Mouse (Mus musculus) midbrain, embryonic 16.5 days (tissue): ENCODE measurements around the gene Ccdc77. TPM values are rescaled to one million over a fixed set of nuclear protein-coding genes. Genes with fewer than 3 reads are reported as not detected.
A peak's percentile ranks its signal among the peaks of the same experiment; 100 is the strongest.

ENCODE experiments used
- ATAC-seq: fragments of 200-750 bp; cut with Nextera tagmentation; 2 replicates; pipeline ENCODE4 v1.8.0; 2017; ENCODE audit warnings: moderate TSS enrichment
- H3K27ac ChIP-seq: fragments of 300-500 bp; sonication (generic); 2 replicates; pipeline ENCODE4 v1.5.1; 2014; ENCODE audit warnings: mild to moderate bottlenecking, low read length, mixed read lengths
- H3K27me3 ChIP-seq: fragments of 300-500 bp; sonication (generic); 2 replicates; pipeline ENCODE4 v1.6.1; 2014; ENCODE audit warnings: low read depth, low read length, mixed read lengths; ENCODE audit not compliant: control insufficient read depth, insufficient read depth
- H3K36me3 ChIP-seq: fragments of 300-500 bp; sonication (generic); 2 replicates; pipeline ENCODE4 v1.6.1; 2014; ENCODE audit warnings: mild to moderate bottlenecking, low read length, moderate library complexity, mixed read lengths; ENCODE audit not compliant: control insufficient read depth, insufficient read depth
- H3K4me1 ChIP-seq: fragments of 300-500 bp; sonication (generic); 2 replicates; pipeline ENCODE4 v1.6.1; 2014; ENCODE audit warnings: mild to moderate bottlenecking, low read length, mixed read lengths; ENCODE audit not compliant: control insufficient read depth, insufficient read depth
- H3K4me2 ChIP-seq: fragments of 300-500 bp; sonication (generic); 2 replicates; pipeline ENCODE4 v1.6.1; 2014; ENCODE audit warnings: mild to moderate bottlenecking, low read length, mixed read lengths
- H3K4me3 ChIP-seq: fragments of 300-500 bp; sonication (generic); 2 replicates; pipeline ENCODE4 v1.5.1; 2014; ENCODE audit warnings: low read depth, mild to moderate bottlenecking, low read length, moderate library complexity, mixed read lengths
- H3K9ac ChIP-seq: fragments of 300-500 bp; sonication (generic); 2 replicates; pipeline ENCODE4 v1.6.1; 2014; ENCODE audit warnings: low read depth, low read length, mixed read lengths
- H3K9me3 ChIP-seq: fragments of 300-500 bp; sonication (generic); replicated peaks from 2 replicates; pipeline ENCODE4 v1.6.1; 2014; ENCODE audit warnings: mild to moderate bottlenecking, low read length, mixed read lengths; ENCODE audit not compliant: control insufficient read depth, poor library complexity, severe bottlenecking
- WGBS: fragments of 180-500 bp; shearing (Covaris S2); extraction: QIAGEN DNeasy Blood & Tissue Kit; methylation state at CpG from one replicate; pipeline ENCODE4 v1.1.7; 2014; 5-methylcytosine and 5-hydroxymethylcytosine counted together
- polyA plus RNA-seq: library from polyadenylated mRNA; unstranded; fragments of >200 nt; fragmentation: Nextera tagmentation; extraction: Ambion mirVana; gene quantifications from 2 replicates; pipeline ENCODE4 v1.2.1, GENCODE M21; 2015

Gene Ccdc77
- polyA plus RNA-seq, 1 experiment from 2014 or later: 10.5 TPM

GRCm38 (mm10) chr6:120320369-120320768 is 43.8 kb downstream of the Ccdc77 start:
- H3K4me2 ChIP-seq: no peak overlapping the region
- no peaks in the 10 kb centered on the region for H3K9me3 ChIP-seq
- WGBS: 64% methylated on average over 2 of the region's 2 CpGs
- no peak overlapping the region for H3K9ac ChIP-seq
- H3K27ac ChIP-seq: no peak overlapping the region
- H3K4me3 ChIP-seq: no peak overlapping the region
- no peak for ATAC-seq
- no peaks in the 10 kb centered on the region for H3K27me3 ChIP-seq
- no peaks in the 10 kb centered on the region for H3K4me1 ChIP-seq
- H3K36me3 ChIP-seq: no peaks in the 10 kb centered on the region

GRCm38 (mm10) chr6:120319129-120319528 is 45.0 kb downstream of the Ccdc77 start:
- no peak for ATAC-seq
- H3K27me3 ChIP-seq: no peaks in the 10 kb centered on the region
- H3K4me3 ChIP-seq: no peak overlapping the region
- no peak overlapping the region for H3K9ac ChIP-seq
- no peaks in the 10 kb centered on the region for H3K36me3 ChIP-seq
- no peaks in the 10 kb centered on the region for H3K4me1 ChIP-seq
- H3K4me2 ChIP-seq: no peak overlapping the region
- H3K9me3 ChIP-seq: no peaks in the 10 kb centered on the region
- WGBS: 93% methylated on average over 9 of the region's 9 CpGs
- H3K27ac ChIP-seq: no peak overlapping the region

GRCm38 (mm10) chr6:120318303-120318940 is 45.8 kb downstream of the Ccdc77 start:
- ATAC-seq: no peak
- no peaks in the 10 kb centered on the region for H3K4me1 ChIP-seq
- no peaks in the 10 kb centered on the region for H3K9me3 ChIP-seq
- no peak overlapping the region for H3K4me3 ChIP-seq
- no peaks in the 10 kb centered on the region for H3K36me3 ChIP-seq
- H3K27me3 ChIP-seq: no peaks in the 10 kb centered on the region
- H3K27ac ChIP-seq: no peak overlapping the region
- H3K9ac ChIP-seq: no peak overlapping the region
- H3K4me2 ChIP-seq: no peak overlapping the region
- WGBS: 78% methylated on average over 11 of the region's 11 CpGs

GRCm38 (mm10) chr6:120312443-120312842 is 51.7 kb downstream of the Ccdc77 start:
- no peak for ATAC-seq
- H3K4me3 ChIP-seq: no peak overlapping the region
- 76% methylated on average over 5 of the region's 5 CpGs for WGBS
- H3K9me3 ChIP-seq: no peaks in the 10 kb centered on the region
- no peak overlapping the region for H3K4me2 ChIP-seq
- no peaks in the 10 kb centered on the region for H3K36me3 ChIP-seq
- no peaks in the 10 kb centered on the region for H3K27me3 ChIP-seq
- H3K27ac ChIP-seq: no peak overlapping the region
- H3K9ac ChIP-seq: no peak overlapping the region
- H3K4me1 ChIP-seq: no peaks in the 10 kb centered on the region

- no peak overlapping the region for H3K4me3 ChIP-seq
- H3K27ac ChIP-seq: no peak overlapping the region
- H3K4me2 ChIP-seq: no peak overlapping the region
- no peaks in the 10 kb centered on the region for H3K4me1 ChIP-seq
- 56% methylated on average over 3 of the region's 3 CpGs for WGBS
- no peaks in the 10 kb centered on the region for H3K27me3 ChIP-seq
- ATAC-seq: no peak
- no peaks in the 10 kb centered on the region for H3K9me3 ChIP-seq
- no peaks in the 10 kb centered on the region for H3K36me3 ChIP-seq
- no peak overlapping the region for H3K9ac ChIP-seq
These were observed 54.4 kb downstream of the Ccdc77 start for GRCm38 (mm10) chr6:120309787-120310186.

- WGBS: 76% methylated on average over 9 of the region's 9 CpGs
- Histone ChIP-seq H3K9ac (no peak overlapping the region), H3K4me1 (no peaks in the 10 kb centered on the region), H3K27me3 (no peaks in the 10 kb centered on the region), H3K9me3 (no peaks in the 10 kb centered on the region), H3K36me3 (no peaks in the 10 kb centered on the region), H3K4me3 (no peak overlapping the region), H3K4me2 (no peak overlapping the region), H3K27ac (no peak overlapping the region)
- ATAC-seq: no peak
These were observed 54.8 kb downstream of the Ccdc77 start for GRCm38 (mm10) chr6:120309338-120309737.

- Histone ChIP-seq H3K9ac (no peak overlapping the region), H3K27me3 (no peaks in the 10 kb centered on the region), H3K4me2 (no peak overlapping the region), H3K4me3 (no peak overlapping the region), H3K4me1 (no peaks in the 10 kb centered on the region), H3K27ac (no peak overlapping the region), H3K36me3 (no peaks in the 10 kb centered on the region), H3K9me3 (no peaks in the 10 kb centered on the region)
- 96% methylated on average over 3 of the region's 3 CpGs for WGBS
- no peak for ATAC-seq
These were observed 57.1 kb downstream of the Ccdc77 start for GRCm38 (mm10) chr6:120306859-120307594.

GRCm38 (mm10) chr6:120302755-120303316 is 61.3 kb downstream of the Ccdc77 start:
- no peak for ATAC-seq

GRCm38 (mm10) chr6:120301137-120301536 is 63.0 kb downstream of the Ccdc77 start:
- Histone ChIP-seq H3K27ac (no peak overlapping the region), H3K4me3 (no peak overlapping the region), H3K27me3 (no peaks in the 10 kb centered on the region; the same call in 1 of the 2 replicates), H3K4me1 (no peaks in the 10 kb centered on the region), H3K9me3 (no peaks in the 10 kb centered on the region), H3K36me3 (no peaks in the 10 kb centered on the region), H3K4me2 (no peak overlapping the region), H3K9ac (no peak overlapping the region)
- ATAC-seq: 0 out of 2 replicates have a peak, but pooled peaks have one; percentile 45
- WGBS: 31% methylated on average over 6 of the region's 6 CpGs

More at GRCm38 (mm10) chr6:120302755-120303316, 61.3 kb downstream of the Ccdc77 start:
- no peak overlapping the region for H3K4me3 ChIP-seq
- H3K4me1 ChIP-seq: no peaks in the 10 kb centered on the region
- H3K4me2 ChIP-seq: peak overlapping the region; percentile 33
- no peaks in the 10 kb centered on the region for H3K9me3 ChIP-seq
- H3K36me3 ChIP-seq: no peaks in the 10 kb centered on the region
- no peak overlapping the region for H3K27ac ChIP-seq
- H3K27me3 ChIP-seq: no peaks in the 10 kb centered on the region; the same call in 1 of the 2 replicates
- peak overlapping the region; percentile 21 for H3K9ac ChIP-seq
- 36% methylated on average over 16 of the region's 16 CpGs for WGBS
